Mouse (Mus musculus): ENCODE measurements at regions not wholly inside any gene's neighbourhood (a gene's known extent, or its start where the extent isn't known, plus 50 kb on each side); places are given as distances from the start of the nearest gene placed in this dataset.

- TF ChIP-seq CTCF (IDR thresholded peaks at IDR 0.05; ENCODE audit: control insufficient read depth, insufficient read depth, insufficient read length), result no peak
- TF ChIP-seq USF1 (IDR thresholded peaks at IDR 0.05; ENCODE audit: low read depth), result no peak
- TF ChIP-seq MYOD1 (IDR thresholded peaks at IDR 0.05; ENCODE audit: control insufficient read depth, insufficient read length, low read depth), result no peak
- TF ChIP-seq CEBPB (IDR thresholded peaks at IDR 0.05; ENCODE audit: low read depth), result no peak
- TF ChIP-seq MAX (IDR thresholded peaks at IDR 0.05), result no peak
- no peak for TF ChIP-seq MYOG (IDR thresholded peaks at IDR 0.05; ENCODE audit: control insufficient read depth, extremely low read depth, insufficient read length)
These were observed 951.6 kb downstream of the Efnb2 start for GRCm38 (mm10) chr8:7709406-7709805.

Measured in C2C12 (cell line).